Mouse (Mus musculus) heart, embryonic 10.5 days (tissue): ENCODE measurements around the gene Scn4a. TPM values are rescaled to one million over a fixed set of nuclear protein-coding genes. Genes with fewer than 3 reads are reported as not detected.

Source experiments
- DNase-seq: peaks from one replicate; pipeline ENCODE4 v3.0.0-alpha.2; 2017; ENCODE audit warnings: low spot score
- H3K27ac ChIP-seq: fragments of 300-500 bp; sonication (generic); 2 replicates; pipeline ENCODE4 v1.5.1; 2016; ENCODE audit warnings: mild to moderate bottlenecking
- H3K27me3 ChIP-seq: fragments of 300-500 bp; sonication (generic); 2 replicates; pipeline ENCODE4 v1.6.1; 2016; ENCODE audit warnings: mild to moderate bottlenecking; ENCODE audit not compliant: poor library complexity, insufficient read depth, severe bottlenecking
- H3K36me3 ChIP-seq: fragments of 300-500 bp; sonication (generic); 2 replicates; pipeline ENCODE4 v1.6.1; 2016; ENCODE audit warnings: mild to moderate bottlenecking, moderate library complexity
- H3K4me1 ChIP-seq: fragments of 300-500 bp; sonication (generic); 2 replicates; pipeline ENCODE4 v1.6.1; 2016; ENCODE audit warnings: mild to moderate bottlenecking
- H3K4me3 ChIP-seq: fragments of 300-500 bp; sonication (generic); 2 replicates; pipeline ENCODE4 v1.5.1; 2016; ENCODE audit warnings: mild to moderate bottlenecking, moderate library complexity
- H3K9me3 ChIP-seq: fragments of 300-500 bp; sonication (generic); 2 replicates; pipeline ENCODE4 v1.6.1; 2016; ENCODE audit warnings: mild to moderate bottlenecking, moderate library complexity
- WGBS: fragments of 180-500 bp; shearing (Covaris S2); methylation state at CpG from one replicate; pipeline ENCODE4 v1.1.7; 2016; 5-methylcytosine and 5-hydroxymethylcytosine counted together
- polyA plus RNA-seq: library from polyadenylated mRNA; unstranded; fragments of >200 nt; fragmentation: Nextera tagmentation; extraction: Ambion mirVana; gene quantifications from 2 replicates; pipeline ENCODE4 v1.2.1, GENCODE M21; 2016

The Scn4a gene
- polyA plus RNA-seq, 1 experiment from 2014 or later, result 0.20 TPM

DNA sequence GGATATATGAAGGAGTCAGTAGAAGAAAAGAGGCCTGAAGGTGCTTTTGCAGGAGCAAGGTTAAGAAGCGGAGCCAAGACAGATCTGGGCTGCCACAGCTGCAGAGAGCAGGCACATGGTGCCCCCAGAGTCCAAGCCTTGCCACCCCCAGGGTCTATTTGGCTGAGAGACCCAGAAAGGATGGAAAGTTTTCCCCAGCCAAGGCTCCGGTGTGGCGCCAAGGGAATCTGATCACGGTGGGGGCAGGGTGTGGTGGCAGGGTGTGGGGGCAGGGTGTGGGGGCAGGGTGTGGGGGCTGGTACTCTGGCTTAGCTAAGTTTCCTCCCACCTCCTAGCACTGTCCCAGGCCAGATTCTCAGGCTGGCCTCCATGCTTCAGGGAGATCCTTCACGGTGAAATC, 24.6 kb downstream of the Scn4a start:
- H3K36me3 ChIP-seq, result no peaks in the 10 kb centered on the region
- DNase-seq, result no peak
- H3K4me1 ChIP-seq, result peaks cover 67% of the 10 kb centered on the region
- peak overlapping the region; percentile 82 for H3K27ac ChIP-seq
- H3K4me3 ChIP-seq, result 0 out of 2 replicates have a peak overlapping the region, but pooled peaks have one; percentile 32
- 25% methylated on average over 5 of the region's 5 CpGs for WGBS
- H3K9me3 ChIP-seq, result no peaks in the 10 kb centered on the region
- no peaks in the 10 kb centered on the region for H3K27me3 ChIP-seq

DNA sequence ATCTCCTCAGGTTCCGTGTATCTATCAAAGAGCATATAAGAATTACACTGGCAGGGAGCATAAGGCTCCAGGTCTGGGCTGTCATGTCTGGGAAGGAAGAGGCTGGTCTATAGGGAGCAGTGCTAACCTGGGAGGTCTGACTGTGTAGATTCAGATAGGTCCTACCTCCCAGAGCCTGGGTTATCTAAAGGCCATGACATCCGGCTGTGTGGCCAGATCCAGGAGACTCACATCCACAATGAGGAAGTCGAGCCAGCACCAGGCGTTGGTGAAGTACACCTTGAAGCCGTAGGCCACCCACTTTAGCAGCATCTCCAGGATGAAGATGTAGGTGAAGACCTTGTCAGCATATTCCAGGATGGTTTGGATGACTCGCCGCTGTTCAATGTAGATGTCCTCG, 26.6 kb downstream of the Scn4a start:
- 60% methylated on average over 8 of the region's 8 CpGs for WGBS
- no peaks in the 10 kb centered on the region for H3K36me3 ChIP-seq
- H3K9me3 ChIP-seq, result no peaks in the 10 kb centered on the region
- H3K27ac ChIP-seq, result no peak overlapping the region
- no peak overlapping the region for H3K4me3 ChIP-seq
- DNase-seq, result no peak
- H3K4me1 ChIP-seq, result peaks cover 50% of the 10 kb centered on the region
- 0 out of 2 replicates have a peak, but pooled peaks cover 2% of the 10 kb centered on the region for H3K27me3 ChIP-seq

DNA sequence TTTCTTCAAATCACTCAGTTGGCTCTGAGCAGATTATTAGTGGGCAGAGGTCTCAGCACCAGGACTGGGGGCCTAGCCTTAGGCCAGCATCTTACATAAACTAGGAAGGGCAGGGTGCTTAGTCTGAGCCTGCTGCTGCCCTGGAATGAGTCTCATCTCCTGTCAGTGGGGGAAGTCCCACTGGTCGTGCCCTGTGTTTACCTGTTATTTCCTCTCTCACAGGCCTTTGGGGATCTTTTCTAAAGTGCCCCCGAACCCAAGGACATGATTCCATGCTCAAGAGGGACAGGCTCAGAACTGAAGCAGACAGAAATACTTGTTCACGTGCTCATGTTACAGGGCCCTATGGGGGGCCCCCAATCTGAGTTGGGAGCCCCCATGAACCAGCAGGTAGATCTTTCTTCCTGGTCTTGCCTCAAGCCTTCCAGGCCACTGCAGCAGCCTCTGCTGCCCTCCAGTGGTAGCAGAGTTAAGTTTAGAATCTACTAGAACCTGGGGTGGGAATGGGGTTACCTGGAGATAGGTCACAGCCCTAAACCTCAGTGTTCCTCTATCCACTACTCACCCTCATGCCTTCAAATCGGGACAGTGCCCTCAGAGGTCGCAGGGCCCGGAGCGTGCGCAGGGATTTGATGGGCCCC, 27.4 kb downstream of the Scn4a start:
- no peaks in the 10 kb centered on the region for H3K9me3 ChIP-seq
- no peak overlapping the region for H3K4me3 ChIP-seq
- H3K4me1 ChIP-seq, result peaks cover 50% of the 10 kb centered on the region
- no peak for DNase-seq
- 65% methylated on average over 8 of the region's 8 CpGs for WGBS
- peak overlapping the region; percentile 71 for H3K27ac ChIP-seq
- 0 out of 2 replicates have a peak, but pooled peaks cover 2% of the 10 kb centered on the region for H3K27me3 ChIP-seq
- no peaks in the 10 kb centered on the region for H3K36me3 ChIP-seq

DNA sequence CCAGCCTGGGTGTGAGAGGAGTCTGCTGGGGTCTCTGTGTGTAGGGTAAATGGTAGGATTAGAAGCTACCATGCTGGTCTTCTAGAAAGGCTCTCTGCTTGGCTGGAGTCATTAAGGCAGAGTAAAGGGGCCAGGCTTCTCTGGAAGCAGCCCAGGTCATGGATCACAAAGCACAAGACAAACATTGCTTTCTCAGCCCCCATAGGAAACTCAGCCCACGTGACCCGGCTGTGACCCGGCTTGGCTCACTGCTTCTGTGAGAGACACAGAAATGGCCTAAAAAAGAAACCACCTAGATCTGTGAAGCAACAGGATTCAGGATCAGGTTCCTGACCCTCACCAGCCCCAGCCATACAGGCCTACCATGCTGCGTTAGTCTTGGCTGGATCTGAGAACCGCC, 28.2 kb downstream of the Scn4a start:
- no peak for DNase-seq
- H3K27ac ChIP-seq, result peak overlapping the region; percentile 71
- no peaks in the 10 kb centered on the region for H3K36me3 ChIP-seq
- WGBS, result 70% methylated on average over 5 of the region's 5 CpGs
- peaks cover 49% of the 10 kb centered on the region for H3K4me1 ChIP-seq
- H3K27me3 ChIP-seq, result 0 out of 2 replicates have a peak, but pooled peaks cover 2% of the 10 kb centered on the region
- H3K4me3 ChIP-seq, result no peak overlapping the region
- no peaks in the 10 kb centered on the region for H3K9me3 ChIP-seq

DNA sequence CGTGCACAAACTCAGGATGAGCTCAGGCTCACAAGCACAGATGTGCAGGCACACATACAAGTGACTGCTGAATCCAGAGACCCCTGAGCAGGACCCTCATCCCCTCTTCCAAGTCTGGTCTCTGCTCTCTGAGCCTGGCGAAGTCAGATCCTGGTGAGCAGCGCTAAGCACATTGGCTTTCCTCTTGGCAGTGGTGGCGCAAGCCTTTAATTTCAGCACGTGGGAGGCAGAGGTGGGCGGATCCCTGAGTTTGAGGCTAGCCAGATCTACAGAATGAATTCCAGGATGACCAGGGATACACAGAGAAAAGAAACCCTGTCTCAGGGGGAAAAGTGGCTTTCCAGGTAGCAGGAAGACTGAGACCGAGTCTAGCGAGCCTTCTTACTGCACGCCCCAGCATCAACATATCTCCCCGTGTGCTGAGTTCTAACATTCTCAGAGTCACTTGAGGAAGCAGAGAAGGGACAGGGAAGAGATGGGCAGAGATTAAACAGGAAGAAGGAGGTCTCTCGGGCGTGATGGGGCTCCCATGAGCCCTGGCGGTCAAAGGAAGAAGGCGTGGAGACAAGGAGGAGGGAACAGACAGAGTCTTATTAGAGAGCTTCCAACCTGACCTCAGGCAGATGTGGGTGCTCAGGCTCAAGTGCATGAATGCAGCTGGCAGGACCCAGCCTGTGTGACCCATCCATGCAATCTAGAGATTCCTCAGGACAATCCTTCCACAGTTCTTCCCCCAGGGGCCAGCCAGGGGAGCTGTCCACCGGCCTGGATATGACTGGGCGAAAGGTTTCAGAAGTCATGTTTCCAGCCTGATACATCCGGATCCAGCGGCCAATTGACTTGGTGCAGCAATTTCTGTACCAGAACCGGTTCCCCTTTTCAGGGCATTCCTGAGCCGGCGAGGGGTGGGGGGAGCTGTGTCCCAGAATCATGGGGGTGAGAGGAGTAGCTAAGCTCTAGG, 34.4 kb downstream of the Scn4a start:
- Histone ChIP-seq H3K9me3 (no peaks in the 10 kb centered on the region), H3K4me1 (peaks cover 21% of the 10 kb centered on the region), H3K27me3 (0 out of 2 replicates have a peak, but pooled peaks cover 7% of the 10 kb centered on the region), H3K4me3 (no peak overlapping the region), H3K27ac (no peak overlapping the region), H3K36me3 (no peaks in the 10 kb centered on the region)
- DNase-seq, result no peak
- 70% methylated on average over 21 of the region's 21 CpGs for WGBS

DNA sequence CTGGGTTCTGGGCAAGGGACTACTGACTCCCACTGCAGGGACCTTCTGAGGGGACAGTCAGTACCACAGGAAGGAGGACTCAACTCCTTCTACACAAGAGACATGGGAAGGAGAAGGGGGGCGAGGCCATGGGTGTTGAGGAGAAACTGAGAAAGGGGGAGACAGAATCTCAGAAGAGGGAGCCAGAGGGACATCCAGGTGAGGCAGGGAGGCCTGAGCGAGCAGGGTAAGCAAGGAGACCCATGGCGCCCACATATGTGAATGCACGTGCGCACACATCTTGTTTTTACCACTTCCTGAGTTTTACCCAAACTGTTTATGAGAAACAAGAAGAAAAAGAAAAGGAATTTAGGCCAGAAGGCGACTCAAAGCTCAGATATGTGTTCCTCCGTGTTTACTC, 35.3 kb downstream of the Scn4a start:
- peaks cover 28% of the 10 kb centered on the region for H3K4me1 ChIP-seq

DNA sequence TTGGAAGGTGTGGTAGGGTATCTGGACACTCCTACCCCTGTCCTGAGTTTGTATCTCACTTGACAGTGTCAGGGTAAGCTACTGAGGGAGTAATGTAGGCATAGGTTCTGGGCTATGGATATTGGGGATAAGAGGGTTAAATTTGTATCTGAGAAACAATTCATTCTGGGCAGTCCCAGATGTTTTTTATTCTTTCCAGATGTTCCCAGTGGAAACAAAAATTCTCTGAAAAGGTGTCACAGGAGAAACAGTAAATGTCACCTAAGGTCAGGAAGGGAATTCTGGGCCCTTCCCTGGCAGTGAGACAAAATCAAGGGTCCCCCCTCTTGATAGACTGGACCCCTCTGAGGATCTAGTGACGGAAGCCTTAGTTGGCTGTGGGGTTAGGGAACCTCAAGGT, 36.7 kb downstream of the Scn4a start:
- 60% methylated on average over 1 of the region's 1 CpGs for WGBS
- Histone ChIP-seq H3K4me3 (no peak overlapping the region), H3K9me3 (no peaks in the 10 kb centered on the region), H3K36me3 (no peaks in the 10 kb centered on the region), H3K27me3 (0 out of 2 replicates have a peak, but pooled peaks cover 4% of the 10 kb centered on the region), H3K4me1 (peaks cover 28% of the 10 kb centered on the region), H3K27ac (no peak overlapping the region)
- DNase-seq, result no peak

More for the DNA sequence above, 35.3 kb downstream of the Scn4a start:
- H3K27me3 ChIP-seq, result 0 out of 2 replicates have a peak, but pooled peaks cover 5% of the 10 kb centered on the region
- no peak for DNase-seq
- no peak overlapping the region for H3K27ac ChIP-seq
- no peak overlapping the region for H3K4me3 ChIP-seq
- no peaks in the 10 kb centered on the region for H3K36me3 ChIP-seq
- no peaks in the 10 kb centered on the region for H3K9me3 ChIP-seq
- WGBS, result 74% methylated on average over 7 of the region's 7 CpGs

DNA sequence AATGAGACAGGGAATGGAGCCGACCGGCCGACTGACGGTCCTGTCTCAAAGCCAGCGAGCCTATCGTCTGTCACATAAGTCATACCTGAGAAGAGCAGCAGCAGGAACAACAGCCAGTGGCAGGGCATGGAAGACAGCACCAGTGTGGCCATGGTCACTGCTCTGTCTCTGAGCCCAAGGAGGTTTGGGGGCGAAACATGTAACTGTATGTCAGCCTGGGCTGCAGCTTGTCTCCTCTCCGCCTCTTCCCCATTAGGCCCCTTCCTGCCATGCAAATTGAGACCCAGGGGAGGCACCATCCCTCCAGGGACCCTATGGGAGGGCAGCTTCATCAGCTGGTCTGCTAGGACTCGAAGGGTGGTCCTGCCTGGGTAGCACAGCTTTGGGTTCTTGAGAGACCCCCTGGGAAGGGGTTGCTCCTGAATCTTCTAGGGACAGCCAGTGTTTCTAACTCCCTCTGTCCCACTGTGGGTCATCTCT, 38.7 kb downstream of the Scn4a start, which contains the start of gene Cd79b:
Cd79b (minus strand) TSS at position 430 of the 480 bp plus-strand sequence.
- H3K4me3 ChIP-seq, result no peak within 1 kb of the TSS
- H3K27ac ChIP-seq, result 0 out of 2 replicates have a peak within 1 kb of the TSS, but pooled peaks have one; percentile 7
- H3K9me3 ChIP-seq, result no peaks in the 10 kb centered on the region
- 63% methylated on average over 9 of the region's 9 CpGs for WGBS
- no peak for DNase-seq
- no peaks in the 10 kb centered on the region for H3K36me3 ChIP-seq
- H3K4me1 ChIP-seq, result peaks cover 26% of the 10 kb centered on the region
- H3K27me3 ChIP-seq, result 0 out of 2 replicates have a peak, but pooled peaks cover 4% of the 10 kb centered on the region

DNA sequence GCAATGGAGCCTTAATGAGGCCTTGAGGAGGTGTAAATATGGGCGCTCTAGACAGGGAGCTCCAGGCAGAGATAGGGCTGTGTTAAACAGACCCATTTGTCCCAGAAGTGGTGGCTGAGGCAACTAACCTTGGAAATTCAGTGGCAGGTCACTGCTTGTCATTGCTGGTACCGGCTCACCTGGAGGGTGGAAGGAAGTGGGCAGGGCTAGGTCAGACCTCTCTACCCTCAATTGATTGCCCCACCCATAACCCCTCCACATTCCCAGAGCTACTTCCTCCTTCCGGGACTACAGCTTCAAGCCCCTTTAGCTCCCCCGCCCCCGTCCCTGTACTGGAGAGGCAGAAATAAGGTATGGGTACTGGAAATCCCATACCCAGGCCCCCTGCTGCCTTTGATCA, 39.6 kb downstream of the Scn4a start:
- Histone ChIP-seq H3K36me3 (no peaks in the 10 kb centered on the region), H3K27ac (peak overlapping the region; percentile 6; the same call in 1 of the 2 replicates), H3K9me3 (no peaks in the 10 kb centered on the region), H3K27me3 (0 out of 2 replicates have a peak, but pooled peaks cover 4% of the 10 kb centered on the region), H3K4me1 (peaks cover 21% of the 10 kb centered on the region), H3K4me3 (no peak overlapping the region)
- DNase-seq, result no peak
- 59% methylated on average over 5 of the region's 5 CpGs for WGBS

DNA sequence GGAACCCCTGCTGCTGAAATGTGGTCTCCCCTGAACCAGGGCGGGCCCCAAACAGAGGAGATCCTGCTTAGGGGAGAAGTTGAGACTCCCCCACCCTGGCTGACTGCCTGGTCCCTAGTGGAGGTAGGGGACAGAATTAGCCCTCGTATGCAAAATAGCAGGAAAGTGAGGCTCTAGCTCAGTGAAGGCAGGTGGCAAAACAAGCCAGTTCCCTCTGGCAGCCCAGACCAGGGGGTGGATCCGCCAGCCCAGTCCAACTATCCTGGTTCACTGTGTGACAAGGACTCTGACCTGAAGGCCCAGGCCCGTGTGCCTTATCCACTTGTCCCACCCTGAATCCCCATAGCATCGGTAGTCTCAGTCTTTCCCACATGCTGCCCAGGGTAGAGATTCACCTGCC, 43.0 kb downstream of the Scn4a start:
- Histone ChIP-seq H3K27ac (0 out of 2 replicates have a peak overlapping the region, but pooled peaks have one; percentile 11), H3K4me3 (no peak overlapping the region), H3K27me3 (no peaks in the 10 kb centered on the region), H3K4me1 (peaks cover 20% of the 10 kb centered on the region), H3K9me3 (no peaks in the 10 kb centered on the region), H3K36me3 (no peaks in the 10 kb centered on the region)
- 74% methylated on average over 5 of the region's 5 CpGs for WGBS
- no peak for DNase-seq

DNA sequence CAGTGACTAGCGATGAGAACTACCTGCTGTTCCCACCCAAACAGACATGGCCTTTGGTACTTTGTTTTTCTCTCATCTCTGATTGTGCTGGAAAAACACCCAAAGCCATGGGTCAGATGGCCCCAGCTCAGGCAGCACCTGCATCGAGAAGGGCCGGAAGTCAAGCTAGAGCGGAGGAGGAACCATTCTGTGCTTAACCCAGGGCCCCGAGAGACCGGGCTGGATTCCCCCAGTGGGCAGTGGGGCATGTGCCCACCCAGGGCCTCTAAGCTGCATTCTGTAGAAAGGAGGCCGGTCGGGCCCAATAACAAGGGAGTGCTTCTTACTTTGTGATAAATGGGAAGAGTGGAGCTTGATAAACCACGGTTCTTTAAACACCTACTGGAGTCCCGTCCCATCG, 44.9 kb downstream of the Scn4a start:
- H3K27ac ChIP-seq, result no peak overlapping the region
- H3K4me3 ChIP-seq, result no peak overlapping the region
- WGBS, result 83% methylated on average over 11 of the region's 11 CpGs
- peaks cover 3% of the 10 kb centered on the region; the same call in 1 of the 2 replicates for H3K4me1 ChIP-seq
- no peak for DNase-seq
- H3K9me3 ChIP-seq, result no peaks in the 10 kb centered on the region
- no peaks in the 10 kb centered on the region for H3K36me3 ChIP-seq
- no peaks in the 10 kb centered on the region for H3K27me3 ChIP-seq

DNA sequence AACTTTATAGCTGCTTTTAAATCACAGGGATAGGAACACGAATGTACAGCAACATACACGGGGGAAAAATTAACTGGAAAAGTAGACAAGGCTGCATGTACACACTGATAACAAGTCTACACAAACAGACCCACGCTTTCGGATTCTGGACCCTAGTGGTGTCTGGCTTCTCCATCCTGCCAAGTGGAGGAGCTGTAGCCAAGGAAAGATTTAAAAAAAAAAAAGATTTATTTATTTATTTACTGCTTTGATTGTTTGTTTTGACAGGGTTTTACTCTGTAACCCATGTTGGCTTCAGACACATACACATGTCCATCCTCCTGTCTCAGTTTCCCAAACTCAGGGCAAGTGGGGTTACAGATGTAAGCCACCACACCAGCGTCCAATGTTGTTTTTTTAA, 45.7 kb downstream of the Scn4a start:
- Histone ChIP-seq H3K9me3 (no peaks in the 10 kb centered on the region), H3K4me3 (no peak overlapping the region), H3K27ac (no peak overlapping the region), H3K36me3 (no peaks in the 10 kb centered on the region), H3K4me1 (0 out of 2 replicates have a peak, but pooled peaks cover 2% of the 10 kb centered on the region), H3K27me3 (no peaks in the 10 kb centered on the region)
- 73% methylated on average over 5 of the region's 5 CpGs for WGBS
- DNase-seq, result no peak
